Mouse (Mus musculus) liver, adult 2 months (tissue): ENCODE results near the gene Lingo4. TPM values are rescaled to one million over a fixed set of nuclear protein-coding genes. Genes with fewer than 3 reads are reported as not detected.
A peak's percentile ranks its signal among the peaks of the same experiment; 100 is the strongest.

Experiments
- DNase-seq: peaks from one replicate; pipeline ENCODE4 v3.0.0-alpha.2; 2011; ENCODE audit warnings: low read depth, low spot score; ENCODE audit errors: extremely low read depth
- H3K27ac ChIP-seq: fragments of 200-500 bp; replicated peaks from 2 replicates; pipeline ENCODE4 v1.5.1; 2012; ENCODE audit warnings: low read depth, mild to moderate bottlenecking, control low read depth, inconsistent platforms, low read length; ENCODE audit not compliant: insufficient read depth
- H3K27me3 ChIP-seq: fragments of 200-500 bp; 2 replicates; pipeline ENCODE4 v1.6.1; 2012; ENCODE audit warnings: mild to moderate bottlenecking, moderate library complexity, low read length, inconsistent platforms; ENCODE audit not compliant: control insufficient read depth, insufficient read depth
- H3K36me3 ChIP-seq: fragments of 200-500 bp; 2 replicates; pipeline ENCODE4 v1.6.1; 2012; ENCODE audit warnings: low read length, inconsistent platforms; ENCODE audit not compliant: control insufficient read depth, insufficient read depth
- H3K4me1 ChIP-seq: fragments of 200-500 bp; 2 replicates; pipeline ENCODE4 v1.6.1; 2011; ENCODE audit warnings: low read length; ENCODE audit not compliant: control insufficient read depth, insufficient read depth
- H3K4me3 ChIP-seq: fragments of 200-500 bp; 2 replicates; pipeline ENCODE4 v1.5.1; 2011; ENCODE audit warnings: low read depth, mild to moderate bottlenecking, control low read depth, low read length, moderate library complexity; ENCODE audit not compliant: insufficient read depth
- H3K79me2 ChIP-seq: fragments of 200-500 bp; 2 replicates; pipeline ENCODE4 v1.6.1; 2012; ENCODE audit warnings: inconsistent platforms, mild to moderate bottlenecking, low read length, moderate library complexity; ENCODE audit not compliant: control insufficient read depth, insufficient read depth
- H3K9ac ChIP-seq: fragments of 200-500 bp; 2 replicates; pipeline ENCODE4 v1.6.1; 2012; ENCODE audit warnings: low read depth, mild to moderate bottlenecking, control low read depth, inconsistent platforms, low read length
- CTCF ChIP-seq: fragments of 200-500 bp; IDR thresholded peaks from 2 replicates; pipeline ENCODE4 v1.5.1; 2011; ENCODE audit warnings: low read depth, low read length, control low read depth
- POLR2A ChIP-seq: fragments of 200-500 bp; IDR thresholded peaks from 2 replicates; pipeline ENCODE4 v1.6.1; 2011; ENCODE audit warnings: low read length, control low read depth; ENCODE audit not compliant: insufficient read depth; ENCODE audit errors: extremely low read depth
- WGBS: fragments of 180-500 bp; shearing (Covaris S2); methylation state at CpG from one replicate; pipeline ENCODE4 v1.1.7; 2018; 5-methylcytosine and 5-hydroxymethylcytosine counted together
- polyA plus RNA-seq: library from polyadenylated mRNA; depleted of rRNA; stranded (reverse); fragments of >200 nt; gene quantifications from 2 replicates; pipeline ENCODE4 v1.2.3, GENCODE M21; 2012; rRNA removed
- total RNA-seq: library from RNA; depleted of rRNA; stranded (reverse); fragments of >200 nt; gene quantifications from 2 replicates; pipeline ENCODE4 v1.2.3, GENCODE M21; 2014; rRNA removed

Gene Lingo4
- total RNA-seq (0.20 and 0.37 TPM in 2 replicates), polyA plus RNA-seq (0.12 and 0.16 TPM in 2 replicates)

GRCm38 (mm10) chr3:94398217-94398616 is at the start of gene Lingo4:
Lingo4 (plus strand) TSS chr3:94398517.
- 81% methylated on average over 6 of the region's 6 CpGs for WGBS
- H3K27me3 ChIP-seq: no peaks in the 10 kb centered on the region
- H3K36me3 ChIP-seq: peaks cover 22% of the 10 kb centered on the region
- no peak within 1 kb of the TSS for H3K9ac ChIP-seq
- H3K27ac ChIP-seq: no peak within 1 kb of the TSS
- H3K4me1 ChIP-seq: no peaks in the 10 kb centered on the region
- TF ChIP-seq CTCF (no peak), POLR2A (no peak)
- H3K79me2 ChIP-seq: no peaks in the 10 kb centered on the region
- DNase-seq: no peak
- H3K4me3 ChIP-seq: no peak within 1 kb of the TSS

GRCm38 (mm10) chr3:94360812-94361211 is 37.5 kb upstream of the Lingo4 start:
- TF ChIP-seq POLR2A (no peak), CTCF (peak; percentile 53)
- H3K9ac ChIP-seq: no peak overlapping the region
- H3K27ac ChIP-seq: no peak overlapping the region
- DNase-seq: peak; percentile 74
- H3K4me1 ChIP-seq: peaks cover 13% of the 10 kb centered on the region
- no peak overlapping the region for H3K4me3 ChIP-seq
- H3K36me3 ChIP-seq: no peaks in the 10 kb centered on the region
- no peaks in the 10 kb centered on the region for H3K27me3 ChIP-seq
- WGBS: 0% methylated on average over 1 of the region's 1 CpGs
- H3K79me2 ChIP-seq: no peaks in the 10 kb centered on the region

GRCm38 (mm10) chr3:94362138-94362537 is 36.2 kb upstream of the Lingo4 start, which contains the start of gene C2cd4d:
C2cd4d (plus strand) TSS chr3:94362438.
- H3K4me1 ChIP-seq: peaks cover 12% of the 10 kb centered on the region
- peak within 1 kb of the TSS; percentile 61 for H3K27ac ChIP-seq
- no peaks in the 10 kb centered on the region for H3K79me2 ChIP-seq
- WGBS: 91% methylated on average over 7 of the region's 7 CpGs
- peak within 1 kb of the TSS; percentile 59 for H3K4me3 ChIP-seq
- no peaks in the 10 kb centered on the region for H3K27me3 ChIP-seq
- TF ChIP-seq CTCF (no peak), POLR2A (no peak)
- H3K9ac ChIP-seq: peak within 1 kb of the TSS; percentile 84
- DNase-seq: no peak
- no peaks in the 10 kb centered on the region for H3K36me3 ChIP-seq

GRCm38 (mm10) chr3:94363291-94364153 is 34.8 kb upstream of the Lingo4 start:
- Histone ChIP-seq H3K9ac (peak overlapping the region; percentile 84), H3K79me2 (no peaks in the 10 kb centered on the region), H3K4me1 (peaks cover 17% of the 10 kb centered on the region), H3K27me3 (no peaks in the 10 kb centered on the region), H3K36me3 (no peaks in the 10 kb centered on the region), H3K27ac (peak overlapping the region; percentile 61), H3K4me3 (peak overlapping the region; percentile 59)
- WGBS: 3% methylated on average over 97 of the region's 97 CpGs
- peak; percentile 67 for DNase-seq
- TF ChIP-seq CTCF: no peak
- 0 out of 2 replicates have a peak, but pooled peaks have one; percentile 7 for TF ChIP-seq POLR2A

- peak overlapping the region; percentile 59; the same call in 1 of the 2 replicates for H3K4me3 ChIP-seq
- WGBS: 25% methylated on average over 23 of the region's 23 CpGs
- peaks cover 17% of the 10 kb centered on the region for H3K4me1 ChIP-seq
- no peak for TF ChIP-seq POLR2A
- no peak for TF ChIP-seq CTCF
- H3K27me3 ChIP-seq: no peaks in the 10 kb centered on the region
- H3K79me2 ChIP-seq: no peaks in the 10 kb centered on the region
- H3K9ac ChIP-seq: peak overlapping the region; percentile 84
- peak overlapping the region; percentile 61; the same call in 1 of the 2 replicates for H3K27ac ChIP-seq
- no peaks in the 10 kb centered on the region for H3K36me3 ChIP-seq
- DNase-seq: no peak
Measured at GRCm38 (mm10) chr3:94364154-94364526, 34.2 kb upstream of the Lingo4 start.

- peak; percentile 95 for DNase-seq
- H3K27ac ChIP-seq: no peak overlapping the region
- TF ChIP-seq POLR2A: no peak
- peak; percentile 77 for TF ChIP-seq CTCF
- H3K27me3 ChIP-seq: no peaks in the 10 kb centered on the region
- WGBS: 4% methylated on average over 3 of the region's 3 CpGs
- 0 out of 2 replicates have a peak overlapping the region, but pooled peaks have one; percentile 19 for H3K9ac ChIP-seq
- no peak overlapping the region for H3K4me3 ChIP-seq
- H3K79me2 ChIP-seq: no peaks in the 10 kb centered on the region
- H3K36me3 ChIP-seq: no peaks in the 10 kb centered on the region
- H3K4me1 ChIP-seq: peaks cover 18% of the 10 kb centered on the region
Measured at GRCm38 (mm10) chr3:94366761-94367160, 31.6 kb upstream of the Lingo4 start.
